Mouse (Mus musculus) megakaryocyte, adult 5-6 weeks (primary cell): ENCODE measurements around the gene Nelfb. TPM values are rescaled to one million over a fixed set of nuclear protein-coding genes. Genes with fewer than 3 reads are reported as not detected.

Experiments
- ATAC-seq: 2 replicates; pipeline ENCODE4 v1.8.0; 2016; ENCODE audit warnings: mild to moderate bottlenecking, inconsistent platforms; ENCODE audit not compliant: poor library complexity, severe bottlenecking
- total RNA-seq, 2 experiments: library from RNA; stranded (forward) in 1 of 2; stranded (reverse) in 1 of 2; fragments of 153-499, 151-499 nt in 1 of 2; fragments of 221-1000, 200-1000 nt in 1 of 2; gene quantifications; 2 replicates each; pipeline versions ENCODE4 v1.2.3 to v1.2.4; 2015 to 2017

The Nelfb gene
- total RNA-seq, 2 experiments from 2014 or later = 21.4 to 30.1 TPM

GRCm38 (mm10) chr2:25177685-25178084 is 33.6 kb downstream of the Nelfb start:
- ATAC-seq = no peak

GRCm38 (mm10) chr2:25177076-25177475 is 34.2 kb downstream of the Nelfb start:
- no peak for ATAC-seq

- no peak for ATAC-seq
Measured at GRCm38 (mm10) chr2:25176573-25176972, 34.7 kb downstream of the Nelfb start.

GRCm38 (mm10) chr2:25175690-25176078 is 35.6 kb downstream of the Nelfb start:
- no peak for ATAC-seq

GRCm38 (mm10) chr2:25174866-25175689 is 36.2 kb downstream of the Nelfb start:
- ATAC-seq = no peak

- no peak for ATAC-seq
Measured at GRCm38 (mm10) chr2:25173821-25174220, 37.5 kb downstream of the Nelfb start.

GRCm38 (mm10) chr2:25172629-25173028 is 38.7 kb downstream of the Nelfb start:
- peak; percentile 67 for ATAC-seq

GRCm38 (mm10) chr2:25171769-25172153 is 39.5 kb downstream of the Nelfb start:
- ATAC-seq = no peak

GRCm38 (mm10) chr2:25171101-25171768 is 40.1 kb downstream of the Nelfb start:
- no peak for ATAC-seq

GRCm38 (mm10) chr2:25170326-25171100 is 40.8 kb downstream of the Nelfb start:
- peak; percentile 51 for ATAC-seq

GRCm38 (mm10) chr2:25169778-25170177 is 41.5 kb downstream of the Nelfb start:
- ATAC-seq = no peak

- no peak for ATAC-seq
Measured at GRCm38 (mm10) chr2:25168665-25168978, 42.7 kb downstream of the Nelfb start.

GRCm38 (mm10) chr2:25167919-25168664 is 43.2 kb downstream of the Nelfb start:
- peak; percentile 34; the same call in 1 of the 2 replicates for ATAC-seq

GRCm38 (mm10) chr2:25167481-25167880 is 43.8 kb downstream of the Nelfb start:
- no peak for ATAC-seq

GRCm38 (mm10) chr2:25157655-25158054 is 53.6 kb downstream of the Nelfb start:
- no peak for ATAC-seq

GRCm38 (mm10) chr2:25156990-25157389 is 54.3 kb downstream of the Nelfb start:
- no peak for ATAC-seq

GRCm38 (mm10) chr2:25156177-25156576 is 55.1 kb downstream of the Nelfb start:
- no peak for ATAC-seq

- no peak for ATAC-seq
Measured at GRCm38 (mm10) chr2:25151280-25151956, 59.9 kb downstream of the Nelfb start.
